Mouse (Mus musculus): ENCODE results near the gene Atg16l2.

DNA sequence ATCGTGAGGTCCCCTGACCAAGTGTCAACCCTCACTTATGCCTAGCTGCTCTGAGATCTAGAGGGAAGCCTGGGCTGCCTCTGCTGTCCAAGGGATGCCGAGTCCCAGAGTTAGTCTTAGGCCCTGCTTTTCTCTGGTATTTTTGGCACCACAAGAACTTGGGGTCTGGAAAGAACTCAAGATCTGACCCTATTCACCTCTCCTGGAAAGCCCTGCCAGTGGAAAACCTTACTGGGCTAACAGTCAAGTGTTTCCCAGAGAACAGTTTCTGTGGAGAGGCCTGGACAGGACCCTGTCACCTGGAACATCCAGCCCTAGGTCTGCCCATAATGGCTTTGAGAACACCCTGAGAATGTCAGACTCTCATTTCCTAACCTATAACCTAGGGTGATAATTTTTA lies 44.9 kb upstream of the Atg16l2 start:
- no peak for TF ChIP-seq GATA1 (IDR thresholded peaks at IDR 0.05; ENCODE audit: low read length)
- no peak for TF ChIP-seq TAL1 (IDR thresholded peaks at IDR 0.05; ENCODE audit: low read length)
